Mouse (Mus musculus) lung, postnatal 25 days (tissue): ENCODE data around the gene H2al2a.
"Not testable (repeated sequence)": the region's sequence is repeated elsewhere in the genome, so short reads cannot be mapped to it uniquely, and the experiment has no call there.

ENCODE experiments used
- DNase-seq: peaks from one replicate; pipeline ENCODE4 v3.0.0; 2022; ENCODE audit warnings: low spot score

Gene H2al2a

GRCm38 (mm10) chr2:18028140-18029021 is 31.6 kb upstream of the H2al2a start:
- DNase-seq = peak; percentile 94

- DNase-seq = peak; percentile 94
These were observed 30.8 kb upstream of the H2al2a start for GRCm38 (mm10) chr2:18027448-18028139.

GRCm38 (mm10) chr2:18026116-18026947 is 29.6 kb upstream of the H2al2a start:
- no peak for DNase-seq

GRCm38 (mm10) chr2:18025781-18026115 is 29.0 kb upstream of the H2al2a start:
- DNase-seq = no peak

- no peak for DNase-seq
These were observed 28.4 kb upstream of the H2al2a start for GRCm38 (mm10) chr2:18025116-18025515.

GRCm38 (mm10) chr2:18022886-18023285 is 26.1 kb upstream of the H2al2a start:
- no peak for DNase-seq

- no peak for DNase-seq
These were observed 22.4 kb upstream of the H2al2a start for GRCm38 (mm10) chr2:18019122-18019521.

GRCm38 (mm10) chr2:18017321-18017720 is 20.6 kb upstream of the H2al2a start:
- no peak for DNase-seq

- no peak for DNase-seq
These were observed 19.9 kb upstream of the H2al2a start for GRCm38 (mm10) chr2:18016639-18017038.

- DNase-seq = no peak
These were observed 18.8 kb upstream of the H2al2a start for GRCm38 (mm10) chr2:18015581-18015980.

- no peak for DNase-seq
These were observed 16.1 kb upstream of the H2al2a start for GRCm38 (mm10) chr2:18012866-18013265.

- no peak for DNase-seq
These were observed 14.5 kb upstream of the H2al2a start for GRCm38 (mm10) chr2:18011226-18011625.

- DNase-seq = no peak
These were observed 8.4 kb upstream of the H2al2a start for GRCm38 (mm10) chr2:18005137-18005536.

- no peak for DNase-seq
These were observed 7.5 kb upstream of the H2al2a start for GRCm38 (mm10) chr2:18004286-18004685.

GRCm38 (mm10) chr2:18002306-18002705 is 5.5 kb upstream of the H2al2a start:
- no peak for DNase-seq

- DNase-seq = no peak
These were observed 7.2 kb downstream of the H2al2a start for GRCm38 (mm10) chr2:17989562-17989961.

- no peak for DNase-seq
These were observed 7.6 kb downstream of the H2al2a start for GRCm38 (mm10) chr2:17989115-17989514.

- DNase-seq = no peak
These were observed 10.1 kb downstream of the H2al2a start for GRCm38 (mm10) chr2:17986694-17987093.

GRCm38 (mm10) chr2:17984774-17985173 is 12.0 kb downstream of the H2al2a start:
- no peak for DNase-seq

GRCm38 (mm10) chr2:17982747-17983146 is 14.0 kb downstream of the H2al2a start:
- DNase-seq = no peak

GRCm38 (mm10) chr2:17978706-17979105 is 18.1 kb downstream of the H2al2a start:
- DNase-seq = no peak

GRCm38 (mm10) chr2:17978251-17978650 is 18.5 kb downstream of the H2al2a start:
- not testable (repeated sequence) for DNase-seq
